Mouse (Mus musculus) heart, embryonic 14.5 days (tissue): Measurements from ENCODE around the gene Sema4b. TPM values are rescaled to one million over a fixed set of nuclear protein-coding genes. Genes with fewer than 3 reads are reported as not detected.

Source experiments
- ATAC-seq: fragments of 200-750 bp; cut with Nextera tagmentation; 2 replicates; pipeline ENCODE4 v1.8.0; 2017; ENCODE audit warnings: low read depth, moderate TSS enrichment; ENCODE audit not compliant: insufficient number of reproducible peaks, insufficient read depth, low FRiP score
- H3K27ac ChIP-seq, 2 experiments: fragments of 200-500 bp in 1 of 2; fragments of 300-500 bp in 1 of 2; sonication (generic) in 1 of 2; replicated peaks in 1 of 2; 2 replicates each; pipeline ENCODE4 v1.5.1; 2012 to 2014; ENCODE audit warnings: low read depth in 2 of 2, low read length in 2 of 2, control low read depth in 1 of 2, mild to moderate bottlenecking in 1 of 2, mixed read lengths in 1 of 2; ENCODE audit not compliant: control insufficient read depth in 1 of 2, insufficient read depth in 1 of 2
- H3K27me3 ChIP-seq: fragments of 300-500 bp; sonication (generic); 2 replicates; pipeline ENCODE4 v1.6.1; 2014; ENCODE audit warnings: mild to moderate bottlenecking, low read length, control low read depth; ENCODE audit not compliant: control insufficient read depth, insufficient read depth
- H3K36me3 ChIP-seq: fragments of 300-500 bp; sonication (generic); 2 replicates; pipeline ENCODE4 v1.6.1; 2014; ENCODE audit warnings: mild to moderate bottlenecking, control low read depth, low read length, mixed read lengths; ENCODE audit not compliant: control insufficient read depth, insufficient read depth
- H3K4me1 ChIP-seq, 2 experiments: fragments of 200-500 bp in 1 of 2; fragments of 300-500 bp in 1 of 2; sonication (generic) in 1 of 2; 2 replicates each; pipeline ENCODE4 v1.6.1; 2012 to 2014; ENCODE audit warnings: low read length in 2 of 2, control low read depth in 1 of 2, mixed read lengths in 1 of 2; ENCODE audit not compliant: control insufficient read depth in 2 of 2, insufficient read depth in 2 of 2
- H3K4me2 ChIP-seq: fragments of 300-500 bp; sonication (generic); 2 replicates; pipeline ENCODE4 v1.6.1; 2014; ENCODE audit warnings: mild to moderate bottlenecking, low read length
- H3K4me3 ChIP-seq, 2 experiments: fragments of 200-500 bp in 1 of 2; fragments of 300-500 bp in 1 of 2; sonication (generic) in 1 of 2; 2 replicates each; pipeline ENCODE4 v1.5.1; 2012 to 2014; ENCODE audit warnings: low read length in 2 of 2, mild to moderate bottlenecking in 2 of 2, control low read depth in 1 of 2, low read depth in 1 of 2, moderate library complexity in 1 of 2; ENCODE audit not compliant: control insufficient read depth in 1 of 2, insufficient read depth in 1 of 2
- H3K9ac ChIP-seq: fragments of 300-500 bp; sonication (generic); 2 replicates; pipeline ENCODE4 v1.6.1; 2014; ENCODE audit warnings: mild to moderate bottlenecking, low read length
- H3K9me3 ChIP-seq: fragments of 300-500 bp; sonication (generic); 2 replicates; pipeline ENCODE4 v1.6.1; 2016; ENCODE audit warnings: low read length, control low read depth; ENCODE audit not compliant: control insufficient read depth
- WGBS: fragments of 180-500 bp; shearing (Covaris S2); extraction: QIAGEN DNeasy Blood & Tissue Kit; methylation state at CpG from one replicate; pipeline ENCODE4 v1.1.7; 2014; 5-methylcytosine and 5-hydroxymethylcytosine counted together
- polyA plus RNA-seq: library from polyadenylated mRNA; unstranded; fragments of >200 nt; fragmentation: Nextera tagmentation; extraction: Ambion mirVana; gene quantifications from 2 replicates; pipeline ENCODE4 v1.2.1, GENCODE M21; 2014

Gene Sema4b
- polyA plus RNA-seq, 1 experiment from 2014 or later = 12.4 TPM

GRCm38 (mm10) chr7:80192226-80193061 is 5.8 kb downstream of the Sema4b start:
- H3K4me3 ChIP-seq = peak overlapping the region; percentile 22 to 24; a peak in 3 of 4 replicates
- no peaks in the 10 kb centered on the region for H3K27me3 ChIP-seq
- H3K4me1 ChIP-seq = peaks cover 19 to 42% of the 10 kb centered on the region in 2 experiments
- WGBS = 11% methylated on average over 16 of the region's 16 CpGs
- H3K9ac ChIP-seq = peak overlapping the region; percentile 70
- H3K9me3 ChIP-seq = no peaks in the 10 kb centered on the region
- peak overlapping the region; percentile 64 for H3K4me2 ChIP-seq
- H3K27ac ChIP-seq = peak overlapping the region; percentile 73 to 85
- H3K36me3 ChIP-seq = no peaks in the 10 kb centered on the region
- ATAC-seq = peak; percentile 77

DNA sequence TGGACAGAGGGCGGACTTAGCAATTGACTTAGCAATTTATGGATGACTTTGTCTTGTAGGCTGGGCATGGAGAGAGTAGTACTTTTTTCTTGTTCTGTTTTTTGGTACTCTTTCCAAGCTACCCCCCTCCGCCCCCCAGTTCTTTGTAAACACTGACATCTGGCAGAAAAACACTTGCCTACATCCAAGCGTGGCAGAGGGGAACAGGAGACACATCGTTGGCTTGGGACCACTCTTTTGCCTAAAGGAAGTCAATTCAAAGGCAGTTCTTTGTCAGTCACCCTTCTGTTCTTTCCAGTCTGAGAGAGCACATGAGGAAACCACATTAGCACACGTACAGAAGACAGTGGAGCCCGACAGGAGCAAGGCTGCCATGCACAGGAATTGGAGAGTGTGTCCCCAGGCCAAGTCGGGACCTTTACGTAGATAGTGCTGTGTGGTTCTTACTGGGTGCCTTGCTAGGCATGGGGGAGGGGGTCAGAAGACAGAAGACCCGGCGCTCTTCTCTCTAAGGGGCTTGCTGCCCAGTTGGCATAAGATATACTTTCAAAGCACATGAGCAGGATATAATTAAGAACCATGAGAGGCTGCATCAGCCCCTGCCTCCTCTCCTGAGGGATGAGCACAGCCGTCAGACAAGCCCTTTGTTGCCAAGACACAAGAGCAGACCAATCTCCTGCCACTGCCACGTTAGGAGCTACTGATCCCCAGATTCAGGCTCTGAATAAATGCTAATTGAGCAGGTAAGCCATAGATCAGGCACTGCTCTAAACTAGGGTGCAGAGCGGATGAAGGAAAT is 7.5 kb downstream of the Sema4b start:
- 78% methylated on average over 13 of the region's 13 CpGs for WGBS
- H3K27ac ChIP-seq = no peak overlapping the region
- ATAC-seq = no peak

GRCm38 (mm10) chr7:80195146-80195545 is 8.5 kb downstream of the Sema4b start:
- no peak overlapping the region for H3K9ac ChIP-seq
- no peak overlapping the region for H3K4me2 ChIP-seq
- H3K36me3 ChIP-seq = no peaks in the 10 kb centered on the region; the same call in 1 of the 2 replicates
- H3K4me3 ChIP-seq = no peak overlapping the region
- no peaks in the 10 kb centered on the region for H3K27me3 ChIP-seq
- peaks cover 21 to 42% of the 10 kb centered on the region in 2 experiments for H3K4me1 ChIP-seq
- WGBS = 85% methylated on average over 5 of the region's 5 CpGs
- no peak for ATAC-seq
- no peak overlapping the region for H3K27ac ChIP-seq
- H3K9me3 ChIP-seq = no peaks in the 10 kb centered on the region

More for the DNA sequence above, 7.5 kb downstream of the Sema4b start:
- no peak overlapping the region for H3K4me2 ChIP-seq
- H3K4me3 ChIP-seq = no peak overlapping the region
- H3K36me3 ChIP-seq = no peaks in the 10 kb centered on the region
- no peaks in the 10 kb centered on the region for H3K9me3 ChIP-seq
- no peaks in the 10 kb centered on the region for H3K27me3 ChIP-seq
- H3K9ac ChIP-seq = no peak overlapping the region
- H3K4me1 ChIP-seq = peaks cover 18 to 39% of the 10 kb centered on the region in 2 experiments

DNA sequence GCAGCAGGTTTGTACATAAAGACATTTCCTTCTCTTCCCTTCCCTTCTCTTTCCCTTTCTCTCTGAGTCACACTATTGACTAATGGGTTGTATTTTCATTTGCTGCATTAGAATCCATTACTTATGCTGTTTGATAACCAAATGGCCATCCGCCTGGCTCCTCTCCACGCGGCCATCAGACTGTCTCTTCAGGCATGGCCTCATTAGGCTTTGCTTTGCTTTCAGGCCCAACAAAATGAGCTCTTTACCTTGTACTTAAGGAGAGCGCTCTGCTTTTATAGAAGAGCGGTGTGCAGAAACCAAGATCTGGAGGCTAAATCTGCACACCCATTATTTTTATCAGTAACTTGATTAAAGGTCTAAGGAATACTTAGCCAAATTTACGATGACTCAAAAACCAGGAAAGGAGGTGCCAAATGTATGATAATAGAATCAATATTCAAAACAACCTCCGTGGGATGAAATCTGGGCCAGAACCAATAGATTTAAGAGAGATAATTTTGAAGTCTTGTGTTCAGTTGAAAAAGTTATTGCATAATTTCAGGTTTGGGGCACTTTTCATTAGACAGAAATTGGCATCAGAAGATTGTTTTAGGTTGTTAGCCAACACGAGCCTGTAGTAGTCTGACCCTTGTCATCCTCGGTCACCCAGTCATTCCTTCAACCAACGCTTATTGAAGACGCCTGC is 9.1 kb downstream of the Sema4b start:
- no peaks in the 10 kb centered on the region for H3K9me3 ChIP-seq
- H3K4me3 ChIP-seq = no peak overlapping the region
- peaks cover 3% of the 10 kb centered on the region; the same call in 1 of the 2 replicates for H3K36me3 ChIP-seq
- WGBS = 88% methylated on average over 10 of the region's 11 CpGs
- H3K27ac ChIP-seq = no peak overlapping the region
- H3K4me2 ChIP-seq = no peak overlapping the region
- no peaks in the 10 kb centered on the region for H3K27me3 ChIP-seq
- peaks cover 19 to 40% of the 10 kb centered on the region in 2 experiments for H3K4me1 ChIP-seq
- ATAC-seq = no peak
- no peak overlapping the region for H3K9ac ChIP-seq

- Histone ChIP-seq H3K9me3 (no peaks in the 10 kb centered on the region), H3K36me3 (peaks cover 8% of the 10 kb centered on the region; the same call in 1 of the 2 replicates), H3K4me3 (peak overlapping the region in 1 of 2 experiments; percentile 65; a peak in 1 of 4 replicates), H3K4me1 (peaks cover 7 to 23% of the 10 kb centered on the region in 2 experiments), H3K27me3 (no peaks in the 10 kb centered on the region), H3K27ac (peak overlapping the region in 1 of 2 experiments; percentile 79; a peak in 2 of 4 replicates), H3K4me2 (peak overlapping the region; percentile 82), H3K9ac (peak overlapping the region; percentile 79)
- 32% methylated on average over 4 of the region's 4 CpGs for WGBS
- ATAC-seq = no peak
Measured at GRCm38 (mm10) chr7:80197371-80197770, 10.7 kb downstream of the Sema4b start.

DNA sequence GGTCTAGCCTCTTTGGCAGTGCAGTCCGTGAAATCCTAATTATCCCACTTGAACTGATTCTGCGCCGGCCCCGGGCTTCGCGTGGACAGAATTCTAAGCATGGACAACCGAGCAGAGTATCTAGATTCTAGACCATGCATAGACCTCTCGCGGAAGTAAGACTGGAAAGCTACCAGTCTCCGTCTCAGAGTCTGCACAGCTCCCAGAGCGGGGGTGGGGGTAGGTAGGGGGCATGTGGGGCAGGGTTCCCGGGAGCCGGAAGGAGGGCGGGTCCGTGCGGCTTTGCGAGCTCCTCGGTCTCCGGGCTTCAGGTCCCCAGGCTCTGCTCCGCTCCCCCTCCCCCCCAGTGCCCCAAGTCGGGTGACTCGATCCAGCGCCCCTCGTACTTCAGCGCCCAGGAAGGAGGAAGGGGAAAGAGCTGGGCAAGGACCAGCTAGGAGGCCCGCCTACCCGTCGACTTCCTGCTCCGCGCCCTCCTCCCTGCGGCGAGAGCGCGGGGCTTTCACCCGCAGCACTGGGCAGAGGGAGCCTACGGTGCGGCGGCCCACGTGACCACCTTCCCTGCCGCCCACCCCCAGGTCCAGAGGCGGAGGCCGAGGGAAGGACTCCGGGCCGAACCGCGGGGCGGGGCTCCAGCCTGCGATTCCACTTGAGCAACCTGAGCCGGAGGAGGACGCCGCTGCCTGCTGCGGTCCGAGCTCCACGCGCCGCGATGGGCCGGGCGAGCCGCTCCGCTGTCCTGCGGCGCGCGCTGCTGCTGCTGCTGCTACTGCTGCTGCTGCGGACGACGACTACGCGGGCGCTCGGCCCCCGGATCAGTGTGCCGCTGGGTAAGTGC is 11.5 kb downstream of the Sema4b start:
- WGBS = under 1% methylated on average over 69 of the region's 74 CpGs
- peak overlapping the region; percentile 79 for H3K9ac ChIP-seq
- no peaks in the 10 kb centered on the region for H3K9me3 ChIP-seq
- H3K4me2 ChIP-seq = peak overlapping the region; percentile 82
- peaks cover 7 to 18% of the 10 kb centered on the region in 2 experiments for H3K4me1 ChIP-seq
- H3K36me3 ChIP-seq = peaks cover 8% of the 10 kb centered on the region; the same call in 1 of the 2 replicates
- H3K4me3 ChIP-seq = peak overlapping the region; percentile 64 to 65
- peak overlapping the region; percentile 27 to 79 for H3K27ac ChIP-seq
- no peaks in the 10 kb centered on the region for H3K27me3 ChIP-seq
- peak; percentile 86 for ATAC-seq
